Comparison of ENCODE assay signal across 34 mouse cellular contexts in the genomic region with DNA sequence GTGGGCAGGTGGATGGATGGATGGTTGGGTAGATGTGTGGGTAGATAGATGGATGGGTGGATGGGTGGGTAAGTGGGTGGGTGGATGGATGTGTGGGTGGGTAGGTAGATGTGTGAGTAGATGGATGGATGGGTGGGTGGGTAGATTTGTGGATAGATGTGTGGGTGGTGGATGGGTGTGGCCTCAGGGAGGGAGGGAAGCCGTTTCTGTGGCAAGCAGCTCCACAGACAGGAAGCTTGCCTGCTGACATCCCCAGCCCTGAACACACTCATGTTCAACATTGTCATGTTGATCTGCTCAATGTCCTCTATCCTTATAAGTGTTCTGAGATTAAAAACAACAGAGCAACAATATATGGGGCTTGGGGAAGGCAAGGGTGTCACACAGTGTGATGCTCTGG. TPM values are rescaled to one million over a fixed set of nuclear protein-coding genes. Genes with fewer than 3 reads are reported as not detected.
DNase-seq lines count a peak whose midpoint lies in the region; ATAC-seq lines count a peak whose summit lies in the region.
"Had no signal": no experiment of that assay in that cellular context is flagged by ENCODE, and none has a peak within 500 bp of the region (broad histone marks: within the 10 kb centered on the region; RNA-seq: fewer than 3 reads in every experiment).

No protein-coding gene starts in this region.

- peak; percentile 28 for DNase-seq in thymus, postnatal 0 days (ENCODE audit: low spot score)
- DNase-seq in thymus, postnatal 4 days: no peak
- DNase-seq in thymus, postnatal 36 days: peak; percentile 28 to 43
- no peak for DNase-seq in cerebellum, adult 11 months
- no peak for DNase-seq in frontal cortex, postnatal 10 days (ENCODE audit: low spot score in 2 of 2)
- DNase-seq: adrenal gland, postnatal 14 days; cerebellum, adult 11-12 months; cerebellum, adult 9-11 months; gastrocnemius, postnatal 25 days; heart, adult 18-20 months; heart, postnatal 4 days; kidney, adult 11 months; kidney, postnatal 14 days; layer of hippocampus, adult 9-11 months; liver; lung, adult 2 months; lung, postnatal 10 days; retina, postnatal 1 day; right cerebral cortex, postnatal 25 days had no signal

- H3K4me1 ChIP-seq in neural tube, embryonic 15.5 days: peaks cover 4% of the 10 kb centered on the region; the same call in 1 of the 2 replicates

- 69% methylated on average over 1 of the region's 1 CpGs for WGBS in neural tube, embryonic 15.5 days

- no peaks in the 10 kb centered on the region for H3K27me3 ChIP-seq in neural tube, embryonic 15.5 days (replicated peaks)
- H3K27me3 ChIP-seq: embryonic facial prominence, embryonic 13.5 days; heart, embryonic 12.5 days; hindbrain, embryonic 13.5 days; midbrain, embryonic 12.5 days had no signal

- H3K4me3 ChIP-seq in neural tube, embryonic 15.5 days (replicated peaks): no peak overlapping the region
- H3K4me3 ChIP-seq: embryonic facial prominence, embryonic 13.5 days; heart, embryonic 12.5 days; hindbrain, embryonic 13.5 days; midbrain, embryonic 12.5 days had no signal

- H3K4me2 ChIP-seq in neural tube, embryonic 15.5 days: no peak overlapping the region
- H3K4me2 ChIP-seq: embryonic facial prominence, embryonic 13.5 days; heart, embryonic 12.5 days; hindbrain, embryonic 13.5 days; midbrain, embryonic 12.5 days had no signal

- no peak overlapping the region for H3K27ac ChIP-seq in neural tube, embryonic 15.5 days (replicated peaks)
- H3K27ac ChIP-seq: embryonic facial prominence, embryonic 13.5 days; hindbrain, embryonic 13.5 days; liver, embryonic 14.5 days; midbrain, embryonic 12.5 days had no signal

- H3K36me3 ChIP-seq in neural tube, embryonic 15.5 days: no peaks in the 10 kb centered on the region
- H3K36me3 ChIP-seq: embryonic facial prominence, embryonic 13.5 days; heart, embryonic 12.5 days; hindbrain, embryonic 13.5 days; midbrain, embryonic 12.5 days had no signal

- no peak overlapping the region for H3K9ac ChIP-seq in neural tube, embryonic 15.5 days (replicated peaks)
- H3K9ac ChIP-seq: embryonic facial prominence, embryonic 13.5 days; heart, embryonic 12.5 days; hindbrain, embryonic 13.5 days; liver, embryonic 14.5 days; midbrain, embryonic 12.5 days had no signal

- H3K9me3 ChIP-seq in neural tube, embryonic 15.5 days (replicated peaks): no peaks in the 10 kb centered on the region
- H3K9me3 ChIP-seq: embryonic facial prominence, embryonic 13.5 days; heart, embryonic 12.5 days; hindbrain, embryonic 13.5 days; midbrain, embryonic 12.5 days had no signal

- peak; percentile 74 for ATAC-seq in activated CD4-positive, CD25-positive, alpha-beta regulatory T cell, adult 4 months
- 0 out of 2 replicates have a peak, but pooled peaks have one; percentile 36 for ATAC-seq in megakaryocyte, adult 5-6 weeks (ENCODE audit: poor library complexity, severe bottlenecking)
- ATAC-seq in neural tube, embryonic 15.5 days (ENCODE audit: low FRiP score): no peak

RNA-seq across cellular contexts. Expression of a gene that starts 12.6 kb away (rescaled TPM):
- polyA plus RNA-seq in thymus, postnatal 0 days (2015; fragmentation: Nextera tagmentation; extraction: Ambion mirVana): 4.5 and 5.6 TPM in 2 replicates
- polyA plus RNA-seq in activated CD4-positive, CD25-positive, alpha-beta regulatory T cell, adult 4 months (2017; shearing (Covaris generic)): 1 to 10 TPM; 8.3 to 8.5 TPM
- total RNA-seq in megakaryocyte, adult 5-6 weeks (2015): 25.2 and 32.4 TPM in 2 replicates
- 20.3 and 21.1 TPM in 2 replicates for total RNA-seq in megakaryocyte, adult 5-6 weeks (2017)
- polyA plus RNA-seq in neural tube, embryonic 15.5 days (2015; fragmentation: Nextera tagmentation; extraction: Ambion mirVana): 6.6 and 8.3 TPM in 2 replicates

RNA-seq across cellular contexts. Expression of a gene that starts 19.6 kb away (rescaled TPM):
- polyA plus RNA-seq in thymus, postnatal 0 days (2015; fragmentation: Nextera tagmentation; extraction: Ambion mirVana): 54.1 and 60.3 TPM in 2 replicates
- polyA plus RNA-seq in activated CD4-positive, CD25-positive, alpha-beta regulatory T cell, adult 4 months (2017; shearing (Covaris generic)): 10 to 100 TPM; 10.4 to 12.4 TPM
- 8.6 and 13.5 TPM in 2 replicates for total RNA-seq in megakaryocyte, adult 5-6 weeks (2015)
- 10.8 and 13.3 TPM in 2 replicates for total RNA-seq in megakaryocyte, adult 5-6 weeks (2017)
- polyA plus RNA-seq in neural tube, embryonic 15.5 days (2015; fragmentation: Nextera tagmentation; extraction: Ambion mirVana): 55.9 and 62.5 TPM in 2 replicates

RNA-seq across cellular contexts. Expression of a gene that starts 39.3 kb away (rescaled TPM):
- not detected in 2 replicates for polyA plus RNA-seq in thymus, postnatal 0 days (2015; fragmentation: Nextera tagmentation; extraction: Ambion mirVana)
- not detected for polyA plus RNA-seq in activated CD4-positive, CD25-positive, alpha-beta regulatory T cell, adult 4 months (2017; shearing (Covaris generic))
- total RNA-seq in megakaryocyte, adult 5-6 weeks (2015): not detected in 2 replicates
- not detected in 2 replicates for total RNA-seq in megakaryocyte, adult 5-6 weeks (2017)
- not detected in 2 replicates for polyA plus RNA-seq in neural tube, embryonic 15.5 days (2015; fragmentation: Nextera tagmentation; extraction: Ambion mirVana)
- total RNA-seq: adrenal gland, postnatal 14 days; gastrocnemius, adult 18-20 months; gastrocnemius, postnatal 25 days; heart, adult 18-20 months; heart, postnatal 4 days; left cerebral cortex, postnatal 10 days had no signal
- polyA plus RNA-seq: embryonic facial prominence, embryonic 13.5 days; forebrain, embryonic 11.5 days; heart, embryonic 12.5 days; heart, postnatal 0 days; hindbrain, embryonic 13.5 days; limb, embryonic 11.5 days; liver, embryonic 14.5 days; lung, adult 2 months; midbrain, embryonic 12.5 days; neural tube, embryonic 14.5 days; stomach, embryonic 16.5 days had no signal

Comparison
In these comparisons a context has a peak if more than half of its experiments do, and no peak if none do; other contexts are left out.
1. DNase-seq: peak in thymus, postnatal 0 days (single experiment) and thymus, postnatal 36 days (2 of 2); none in thymus, postnatal 4 days (single experiment), cerebellum, adult 11 months (single experiment) and frontal cortex, postnatal 10 days (0 of 2).